Mouse (Mus musculus): Measurements from ENCODE around the gene Enthd1. TPM values are rescaled to one million over a fixed set of nuclear protein-coding genes. Genes with fewer than 3 reads are reported as not detected.

The Enthd1 gene
- polyA plus RNA-seq, 1 experiment from 2014 or later, result not detected

- Histone ChIP-seq H3K27me3 (replicated peaks) (no peaks in the 10 kb centered on the region), H3K9ac (no peak overlapping the region)
- 81% methylated on average over 2 of the region's 2 CpGs for WGBS
Measured at GRCm38 (mm10) chr15:80556021-80556420, 8.9 kb downstream of the Enthd1 start.

GRCm38 (mm10) chr15:80554860-80555822 is 9.8 kb downstream of the Enthd1 start:
- no peak overlapping the region for H3K9ac ChIP-seq
- H3K9me3 ChIP-seq, result no peaks in the 10 kb centered on the region
- no peak overlapping the region for H3K4me2 ChIP-seq
- no peaks in the 10 kb centered on the region for H3K36me3 ChIP-seq (replicated peaks)
- H3K4me1 ChIP-seq, result no peaks in the 10 kb centered on the region
- no peaks in the 10 kb centered on the region for H3K27me3 ChIP-seq (replicated peaks)
- no peak overlapping the region for H3K4me3 ChIP-seq
- ATAC-seq (replicated peaks), result no peak
- H3K27ac ChIP-seq, result no peak overlapping the region
- 93% methylated on average over 6 of the region's 6 CpGs for WGBS

More at GRCm38 (mm10) chr15:80556021-80556420, 8.9 kb downstream of the Enthd1 start:
- Histone ChIP-seq H3K4me2 (no peak overlapping the region), H3K4me3 (no peak overlapping the region), H3K36me3 (replicated peaks) (no peaks in the 10 kb centered on the region), H3K9me3 (no peaks in the 10 kb centered on the region), H3K27ac (no peak overlapping the region), H3K4me1 (no peaks in the 10 kb centered on the region)
- no peak for ATAC-seq (replicated peaks)

DNA sequence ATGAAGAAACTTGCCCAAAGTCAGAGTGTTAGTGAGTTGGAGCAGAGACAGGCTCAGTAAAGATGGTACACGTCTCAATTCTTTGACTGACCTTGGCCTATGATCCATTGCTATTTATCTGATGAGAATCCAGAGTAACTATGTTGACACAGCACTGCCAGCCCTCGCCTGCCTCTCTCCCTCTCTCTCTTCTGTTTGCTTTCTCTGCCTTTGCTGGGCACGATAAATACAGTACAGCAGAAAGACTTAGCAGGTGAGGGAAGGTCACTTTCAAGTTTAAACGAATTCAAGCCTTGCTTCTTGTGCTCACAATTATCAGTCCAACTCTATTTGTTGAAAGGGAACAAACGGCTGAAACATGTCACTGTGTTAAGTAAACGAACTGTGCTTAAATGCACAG is 19.5 kb downstream of the Enthd1 start:
- WGBS, result 62% methylated on average over 6 of the region's 6 CpGs
- Histone ChIP-seq H3K4me3 (no peak overlapping the region), H3K27ac (no peak overlapping the region), H3K36me3 (replicated peaks) (no peaks in the 10 kb centered on the region), H3K9ac (no peak overlapping the region), H3K4me2 (no peak overlapping the region), H3K4me1 (no peaks in the 10 kb centered on the region), H3K27me3 (replicated peaks) (no peaks in the 10 kb centered on the region), H3K9me3 (no peaks in the 10 kb centered on the region)
- no peak for ATAC-seq (replicated peaks)

- Histone ChIP-seq H3K9me3 (no peaks in the 10 kb centered on the region), H3K27me3 (replicated peaks) (no peaks in the 10 kb centered on the region), H3K9ac (no peak overlapping the region), H3K4me3 (no peak overlapping the region), H3K36me3 (replicated peaks) (no peaks in the 10 kb centered on the region), H3K4me2 (no peak overlapping the region), H3K4me1 (no peaks in the 10 kb centered on the region), H3K27ac (no peak overlapping the region)
- ATAC-seq (replicated peaks), result no peak
- 67% methylated on average over 3 of the region's 3 CpGs for WGBS
Measured at GRCm38 (mm10) chr15:80544115-80544514, 20.8 kb downstream of the Enthd1 start.

- Histone ChIP-seq H3K27me3 (replicated peaks) (no peaks in the 10 kb centered on the region), H3K9ac (no peak overlapping the region), H3K36me3 (replicated peaks) (no peaks in the 10 kb centered on the region), H3K4me1 (no peaks in the 10 kb centered on the region), H3K4me3 (no peak overlapping the region), H3K9me3 (no peaks in the 10 kb centered on the region), H3K4me2 (no peak overlapping the region), H3K27ac (no peak overlapping the region)
- 74% methylated on average over 7 of the region's 7 CpGs for WGBS
- ATAC-seq (replicated peaks), result no peak
Measured at GRCm38 (mm10) chr15:80538671-80539340, 26.1 kb downstream of the Enthd1 start.

- Histone ChIP-seq H3K27me3 (replicated peaks) (no peaks in the 10 kb centered on the region), H3K4me2 (no peak overlapping the region), H3K36me3 (replicated peaks) (no peaks in the 10 kb centered on the region), H3K9me3 (no peaks in the 10 kb centered on the region), H3K4me3 (no peak overlapping the region), H3K9ac (no peak overlapping the region), H3K27ac (no peak overlapping the region), H3K4me1 (no peaks in the 10 kb centered on the region)
- ATAC-seq (replicated peaks), result no peak
- 96% methylated on average over 2 of the region's 2 CpGs for WGBS
Measured at GRCm38 (mm10) chr15:80538075-80538474, 26.9 kb downstream of the Enthd1 start.

GRCm38 (mm10) chr15:80536051-80536450 is 28.9 kb downstream of the Enthd1 start:
- no peaks in the 10 kb centered on the region for H3K27me3 ChIP-seq (replicated peaks)

GRCm38 (mm10) chr15:80533274-80533673 is 31.7 kb downstream of the Enthd1 start:
- ATAC-seq (replicated peaks), result no peak
- Histone ChIP-seq H3K9me3 (no peaks in the 10 kb centered on the region), H3K4me1 (peaks cover 12% of the 10 kb centered on the region), H3K36me3 (replicated peaks) (no peaks in the 10 kb centered on the region), H3K9ac (no peak overlapping the region), H3K27ac (no peak overlapping the region), H3K4me2 (no peak overlapping the region), H3K27me3 (replicated peaks) (no peaks in the 10 kb centered on the region), H3K4me3 (no peak overlapping the region)
- WGBS, result 62% methylated on average over 6 of the region's 6 CpGs

More at GRCm38 (mm10) chr15:80536051-80536450, 28.9 kb downstream of the Enthd1 start:
- H3K27ac ChIP-seq, result no peak overlapping the region
- H3K9ac ChIP-seq, result no peak overlapping the region
- no peak overlapping the region for H3K4me2 ChIP-seq
- WGBS, result 74% methylated on average over 2 of the region's 2 CpGs
- H3K4me3 ChIP-seq, result no peak overlapping the region
- ATAC-seq (replicated peaks), result no peak
- no peaks in the 10 kb centered on the region for H3K9me3 ChIP-seq
- no peaks in the 10 kb centered on the region for H3K36me3 ChIP-seq (replicated peaks)
- no peaks in the 10 kb centered on the region for H3K4me1 ChIP-seq

DNA sequence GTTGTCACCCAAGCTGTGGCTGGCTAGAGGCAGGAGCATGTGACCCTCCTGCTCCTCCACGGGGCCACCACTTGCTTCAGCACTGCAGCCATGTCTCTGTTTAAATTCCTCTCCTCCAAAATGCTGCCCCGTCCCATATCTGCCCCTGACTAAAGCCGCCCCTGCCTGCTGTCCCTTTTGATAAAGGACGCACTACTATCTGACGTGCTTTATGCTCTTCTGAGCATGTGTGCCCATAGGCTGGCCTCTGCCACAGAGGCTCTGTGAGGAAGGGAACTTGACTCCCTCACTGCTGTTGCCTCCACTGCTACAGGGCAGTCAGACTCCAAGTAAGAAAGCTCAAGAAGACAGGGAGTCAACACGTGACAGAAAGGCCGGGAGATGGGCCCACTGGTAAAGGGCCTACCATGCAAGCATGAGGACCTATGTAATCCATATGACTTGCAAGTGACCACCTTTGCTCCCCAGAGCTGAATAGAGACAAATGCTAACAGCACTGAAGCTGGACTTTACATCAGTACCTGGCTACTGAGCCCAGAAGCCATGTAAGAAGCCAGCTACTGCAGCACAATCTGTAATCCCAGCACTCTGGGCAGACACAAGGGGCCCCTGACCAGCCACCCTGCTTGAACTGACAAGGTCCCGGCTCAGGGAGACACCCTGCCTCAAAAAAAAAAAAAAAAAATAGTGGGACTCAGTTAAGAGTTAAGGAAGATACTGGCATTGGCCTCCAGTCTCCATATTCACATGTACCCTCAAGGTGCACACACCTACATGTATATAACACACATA is 32.5 kb downstream of the Enthd1 start:
- WGBS, result 80% methylated on average over 8 of the region's 8 CpGs
- Histone ChIP-seq H3K4me2 (no peak overlapping the region), H3K4me3 (no peak overlapping the region), H3K9me3 (no peaks in the 10 kb centered on the region), H3K27me3 (replicated peaks) (no peaks in the 10 kb centered on the region), H3K9ac (no peak overlapping the region), H3K36me3 (replicated peaks) (no peaks in the 10 kb centered on the region), H3K27ac (no peak overlapping the region), H3K4me1 (peaks cover 12% of the 10 kb centered on the region)
- no peak for ATAC-seq (replicated peaks)

DNA sequence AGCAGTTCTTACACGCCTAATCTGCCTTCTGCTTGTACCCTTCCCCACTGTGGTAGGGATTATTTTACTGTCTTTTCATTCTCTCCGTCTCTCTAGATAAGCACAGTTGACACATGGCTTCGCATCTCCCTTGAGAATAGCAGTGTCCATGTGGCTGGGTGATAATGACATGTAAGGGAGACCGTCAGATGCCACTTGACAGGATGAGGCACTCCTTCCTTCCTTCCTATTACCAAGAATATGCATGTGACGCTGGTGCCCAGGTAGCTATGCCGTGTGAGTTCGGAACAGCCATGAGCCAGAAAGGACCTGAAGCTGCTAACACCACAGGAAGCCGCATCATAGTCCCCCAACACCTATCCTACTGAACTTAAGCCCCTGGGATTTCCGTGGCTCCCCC is 33.9 kb downstream of the Enthd1 start:
- no peak overlapping the region for H3K27ac ChIP-seq
- no peak overlapping the region for H3K4me2 ChIP-seq
- no peak overlapping the region for H3K9ac ChIP-seq
- no peak for ATAC-seq (replicated peaks)
- no peaks in the 10 kb centered on the region for H3K27me3 ChIP-seq (replicated peaks)
- H3K9me3 ChIP-seq, result no peaks in the 10 kb centered on the region
- no peaks in the 10 kb centered on the region for H3K36me3 ChIP-seq (replicated peaks)
- 69% methylated on average over 9 of the region's 9 CpGs for WGBS
- no peak overlapping the region for H3K4me3 ChIP-seq
- peaks cover 12% of the 10 kb centered on the region for H3K4me1 ChIP-seq

DNA sequence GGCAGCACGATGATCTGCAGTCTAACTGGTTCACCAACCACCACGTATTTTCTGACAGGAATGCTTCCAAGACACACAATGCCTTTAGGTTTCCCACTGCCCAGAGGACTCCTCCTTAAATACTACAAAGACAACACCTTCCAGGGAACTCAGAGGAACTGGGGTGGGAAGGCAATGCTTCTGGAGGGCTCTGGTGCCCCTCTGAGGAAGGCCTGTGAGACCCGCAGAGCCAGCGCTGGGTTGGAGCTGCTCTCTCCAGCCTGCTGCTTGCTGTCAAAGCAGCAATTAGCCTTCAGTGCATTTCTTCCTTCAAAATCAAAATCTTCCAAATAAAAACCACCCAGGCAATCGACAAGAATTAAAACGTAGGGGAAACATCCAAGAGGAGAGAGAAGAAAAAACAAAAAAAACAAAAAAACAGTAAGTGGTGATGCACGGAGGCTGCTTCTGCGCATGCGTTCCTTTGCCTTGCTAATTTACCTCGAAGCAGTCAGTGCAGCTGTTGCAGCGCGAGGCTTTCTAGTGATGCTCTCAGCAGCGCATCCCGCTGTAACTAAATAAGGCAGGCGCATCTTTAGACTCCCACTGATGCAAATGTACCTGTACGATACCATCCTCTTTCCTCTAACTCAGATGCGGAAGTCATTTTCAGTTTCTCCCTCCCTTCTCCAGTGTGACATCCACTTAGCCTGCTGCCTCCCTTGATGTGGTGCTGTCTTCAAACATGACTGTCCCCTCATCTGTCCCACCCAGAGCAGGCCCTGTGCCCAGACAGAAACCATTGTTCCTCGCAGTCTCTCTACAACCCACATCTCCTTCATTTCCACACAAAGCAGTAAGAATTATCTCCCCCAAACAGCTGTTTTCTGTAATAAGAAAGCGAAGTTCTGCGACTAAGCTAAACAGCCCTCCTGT is 34.7 kb downstream of the Enthd1 start:
- Histone ChIP-seq H3K36me3 (replicated peaks) (no peaks in the 10 kb centered on the region), H3K4me1 (peaks cover 12% of the 10 kb centered on the region), H3K27ac (peak overlapping the region; percentile 52), H3K4me2 (peak overlapping the region; percentile 26), H3K9ac (peak overlapping the region; percentile 7; the same call in 1 of the 2 replicates), H3K9me3 (no peaks in the 10 kb centered on the region), H3K4me3 (no peak overlapping the region), H3K27me3 (replicated peaks) (no peaks in the 10 kb centered on the region)
- ATAC-seq (replicated peaks), result peak; percentile 50
- 28% methylated on average over 20 of the region's 20 CpGs for WGBS
